Mouse (Mus musculus) splenic B cell, adult 2 months (primary cell): Measurements from ENCODE around the gene Ptprr.

ENCODE experiments used
- DNase-seq: peaks from one replicate; pipeline ENCODE4 v3.0.0-alpha.2; 2011; ENCODE audit warnings: low read depth, low spot score
- H3K27me3 ChIP-seq: 2 replicates; pipeline ENCODE4 v1.6.1; 2012; ENCODE audit warnings: mild to moderate bottlenecking, low read length, moderate library complexity, mixed read lengths; ENCODE audit not compliant: control insufficient read depth, poor library complexity, insufficient read depth, severe bottlenecking
- H3K36me3 ChIP-seq: 2 replicates; pipeline ENCODE4 v1.6.1; 2012; ENCODE audit warnings: mild to moderate bottlenecking, low read length, moderate library complexity, mixed read lengths; ENCODE audit not compliant: control insufficient read depth, poor library complexity, insufficient read depth, severe bottlenecking

Gene Ptprr

DNA sequence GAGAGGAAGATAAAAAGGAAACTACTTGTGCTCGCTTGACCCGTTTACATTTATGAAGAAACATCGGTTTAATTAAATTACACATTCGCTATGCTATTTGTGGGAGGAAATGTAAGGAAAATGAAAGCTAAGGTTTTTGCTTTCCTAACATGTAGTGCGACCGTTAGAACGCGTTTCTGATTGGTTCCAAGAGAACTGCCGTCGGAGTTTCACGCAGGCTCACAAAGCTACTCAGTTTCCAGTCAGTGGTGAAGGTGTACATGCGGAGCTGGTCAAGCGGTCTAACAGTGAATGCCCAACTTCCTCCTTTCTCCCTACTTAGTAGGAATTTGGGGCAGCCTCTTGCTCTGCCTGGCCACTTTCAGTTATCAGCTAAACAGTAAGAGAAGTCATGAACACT, 78.5 kb downstream of the Ptprr start:
- no peak for DNase-seq
- H3K36me3 ChIP-seq, result no peaks in the 10 kb centered on the region
- H3K27me3 ChIP-seq, result no peaks in the 10 kb centered on the region

DNA sequence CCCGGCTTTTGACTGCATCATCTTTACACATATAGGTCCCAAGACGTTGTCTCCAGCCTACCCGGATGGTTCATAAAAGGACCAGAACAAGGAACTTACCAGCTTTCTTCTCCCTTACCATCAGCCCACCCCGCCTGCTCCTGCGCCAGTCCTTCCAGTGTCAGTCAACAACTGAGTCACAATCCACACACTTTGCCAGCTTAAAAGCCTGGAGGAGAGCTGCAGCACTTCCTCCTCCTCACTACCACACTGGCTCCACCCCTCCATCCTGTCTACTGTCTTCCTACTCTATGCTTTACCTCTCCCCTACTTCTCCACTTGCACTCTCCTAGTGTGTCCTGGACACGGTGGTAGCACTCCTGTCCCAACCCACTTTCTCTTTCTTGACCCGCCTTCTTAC, 80.5 kb downstream of the Ptprr start:
- Histone ChIP-seq H3K27me3 (no peaks in the 10 kb centered on the region), H3K36me3 (no peaks in the 10 kb centered on the region)
- DNase-seq, result no peak

DNA sequence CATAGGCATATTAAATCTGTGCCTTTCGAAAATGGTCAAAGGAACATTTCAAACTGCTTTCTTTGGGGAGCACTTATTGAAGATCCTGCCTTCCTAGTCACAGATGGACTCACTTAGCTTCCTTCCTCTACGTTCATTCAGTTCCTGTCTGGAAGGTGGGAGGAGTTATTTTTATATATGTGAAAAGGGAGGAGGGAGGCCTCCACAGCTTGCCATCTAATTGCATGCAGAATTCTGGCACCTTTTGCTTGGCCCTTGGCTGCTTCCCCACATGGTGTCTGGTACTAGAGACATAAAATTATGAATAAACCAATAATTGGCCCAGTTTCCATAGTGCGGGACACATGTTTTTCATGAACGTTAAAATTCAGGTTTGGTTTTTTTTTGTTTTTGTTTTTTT, 90.2 kb downstream of the Ptprr start:
- Histone ChIP-seq H3K27me3 (0 out of 2 replicates have a peak, but pooled peaks cover 1% of the 10 kb centered on the region), H3K36me3 (no peaks in the 10 kb centered on the region)
- no peak for DNase-seq

DNA sequence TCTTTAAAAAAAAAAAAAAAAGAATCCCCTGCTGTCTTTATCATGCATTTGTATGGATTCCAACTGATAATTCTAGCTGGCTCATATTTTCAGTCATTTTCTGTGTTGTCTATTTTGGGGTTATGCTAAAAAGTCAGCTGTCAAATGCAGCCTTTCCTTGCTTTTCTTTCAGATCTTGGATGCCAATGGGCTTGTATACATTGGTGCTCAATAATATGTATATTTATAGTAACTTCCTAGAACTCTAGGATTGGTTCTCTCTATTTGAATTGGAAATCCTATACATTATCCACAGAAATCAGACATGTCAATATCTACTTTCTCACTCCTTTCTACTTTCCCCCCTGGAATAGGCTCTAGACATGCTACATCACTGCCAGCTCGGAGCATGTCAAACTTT, 90.7 kb downstream of the Ptprr start:
- H3K27me3 ChIP-seq, result 0 out of 2 replicates have a peak, but pooled peaks cover 1% of the 10 kb centered on the region

DNA sequence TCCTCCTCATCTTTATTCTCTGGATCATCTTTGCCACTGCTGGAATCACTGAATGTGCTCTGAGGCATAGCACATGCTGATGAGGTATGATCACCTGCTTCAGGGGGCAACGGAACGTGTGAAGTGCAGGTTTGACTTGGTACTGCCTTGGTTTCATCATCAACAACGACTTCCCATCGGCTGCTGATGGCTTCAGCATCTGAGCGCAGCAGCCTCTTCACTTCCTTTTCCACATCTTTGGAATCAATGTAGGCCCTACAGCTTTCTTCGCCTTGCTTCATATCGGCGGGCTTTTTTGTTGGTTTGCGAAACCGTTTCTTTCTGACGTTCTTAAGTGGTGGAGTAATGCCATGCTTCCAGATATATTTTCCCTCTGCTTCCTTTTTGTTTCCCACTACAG, 94.9 kb downstream of the Ptprr start:
- 0 out of 2 replicates have a peak, but pooled peaks cover 1% of the 10 kb centered on the region for H3K27me3 ChIP-seq
- no peaks in the 10 kb centered on the region for H3K36me3 ChIP-seq
- DNase-seq, result no peak

More for the DNA sequence above, 90.7 kb downstream of the Ptprr start:
- no peaks in the 10 kb centered on the region for H3K36me3 ChIP-seq
- no peak for DNase-seq

DNA sequence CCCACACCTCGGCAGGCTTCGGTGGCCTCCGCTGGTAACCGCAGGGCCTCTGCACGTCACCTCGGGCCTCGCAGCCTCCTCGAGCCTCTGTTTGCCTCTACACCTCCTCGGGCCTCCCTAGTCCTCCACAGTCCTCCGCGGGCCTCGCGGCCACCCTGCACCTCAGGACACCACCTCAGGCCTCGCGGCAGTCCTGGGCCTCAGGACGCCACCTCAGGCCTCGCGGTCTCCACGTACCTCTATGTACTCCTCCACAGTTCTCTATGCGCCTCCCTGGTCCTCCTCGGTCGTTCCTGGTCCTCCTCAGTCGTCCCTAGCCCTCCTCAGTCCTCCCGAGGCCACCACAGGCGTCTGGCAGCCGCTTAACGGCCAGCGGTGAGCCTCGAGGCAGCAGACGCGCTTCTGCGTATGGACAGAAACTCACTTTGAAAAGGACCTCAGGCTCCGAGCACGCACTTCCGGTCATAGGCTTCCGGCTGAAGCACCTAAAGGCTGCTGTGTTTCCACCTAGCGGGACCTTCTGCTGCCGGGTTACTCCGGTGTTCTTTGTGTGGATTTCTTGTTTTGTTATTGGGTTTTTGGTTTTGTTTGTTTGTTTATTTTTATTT, 96.0 kb downstream of the Ptprr start, which contains the start of gene 4933416C03Rik:
TSS of gene 4933416C03Rik (minus strand) at position 51 of the 608 bp plus-strand sequence.
- no peaks in the 10 kb centered on the region for H3K27me3 ChIP-seq
- no peaks in the 10 kb centered on the region for H3K36me3 ChIP-seq
- no peak for DNase-seq

DNA sequence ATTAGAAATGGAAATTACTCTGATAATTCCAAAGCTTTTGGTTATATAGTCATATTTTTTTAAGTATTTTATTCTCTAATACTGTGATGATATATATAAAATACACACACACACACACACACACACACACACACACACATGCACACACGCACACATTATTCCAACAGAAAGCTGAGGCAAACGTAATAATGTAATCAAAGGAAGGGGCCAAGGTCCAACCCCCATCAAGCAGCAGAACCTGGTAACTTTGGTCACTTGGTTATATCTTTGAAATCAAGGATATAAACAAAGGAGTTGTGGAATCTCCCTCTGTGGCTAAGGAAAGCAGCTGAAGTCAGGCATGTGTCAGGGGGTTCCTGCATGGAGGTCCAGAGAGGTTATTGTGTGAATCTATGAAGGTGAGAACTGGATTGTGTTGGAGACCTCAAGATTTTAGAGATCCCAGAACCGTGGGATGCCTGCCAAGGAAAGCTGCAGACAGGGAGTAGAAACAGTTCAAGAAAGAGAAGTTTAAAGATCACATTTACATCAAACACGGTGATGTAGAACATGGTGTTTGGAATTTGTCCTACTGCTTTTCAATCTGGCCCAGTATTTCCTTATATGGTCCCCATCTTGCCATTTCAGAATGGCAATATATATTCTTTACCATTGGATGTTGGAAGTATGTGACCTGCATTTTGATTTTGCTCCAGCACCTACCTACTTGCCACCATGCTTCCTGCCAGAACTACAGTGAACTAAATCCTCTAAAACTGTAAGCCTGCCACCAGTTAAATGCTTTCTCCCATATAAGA, 98.1 kb downstream of the Ptprr start:
- H3K36me3 ChIP-seq, result no peaks in the 10 kb centered on the region
- DNase-seq, result no peak
- H3K27me3 ChIP-seq, result no peaks in the 10 kb centered on the region

DNA sequence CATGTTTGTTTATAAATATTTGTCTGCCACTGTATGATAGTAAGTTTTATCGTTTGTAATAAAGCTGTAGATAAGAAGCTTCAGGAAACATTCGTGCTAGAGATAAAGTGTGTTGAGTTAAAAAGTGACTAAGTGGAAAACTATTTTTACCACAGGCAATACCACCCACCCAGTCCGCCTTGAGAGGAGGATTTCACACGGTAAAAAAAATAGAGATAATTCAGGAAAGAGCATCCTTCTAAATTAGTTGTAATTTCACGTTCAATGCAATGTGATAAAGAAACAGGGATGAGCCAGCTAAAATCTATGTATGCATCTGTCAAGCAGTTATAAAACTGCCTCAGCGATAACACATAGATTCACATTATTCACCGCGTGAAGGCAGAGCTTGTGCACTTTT, 99.0 kb downstream of the Ptprr start:
- Histone ChIP-seq H3K36me3 (no peaks in the 10 kb centered on the region), H3K27me3 (no peaks in the 10 kb centered on the region)
- no peak for DNase-seq

DNA sequence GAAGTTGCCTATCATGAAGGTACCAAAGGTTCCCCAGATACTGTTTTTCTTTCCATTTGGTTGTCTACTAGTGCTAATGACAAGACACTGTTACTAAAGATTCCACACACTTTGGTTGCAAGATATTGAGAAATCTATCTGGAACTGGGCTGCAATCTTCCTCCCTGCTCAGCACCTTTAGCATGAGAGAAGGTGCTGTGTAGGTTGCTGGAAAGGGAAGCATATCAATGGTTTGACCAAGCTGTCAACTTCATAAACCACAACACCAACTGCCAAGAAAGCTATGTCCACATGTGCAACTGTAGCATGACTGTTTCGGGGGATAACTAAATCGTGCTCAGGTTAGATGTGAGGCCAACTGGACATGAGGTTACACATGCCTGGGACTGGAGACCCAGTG, 103.5 kb downstream of the Ptprr start:
- Histone ChIP-seq H3K27me3 (no peaks in the 10 kb centered on the region), H3K36me3 (no peaks in the 10 kb centered on the region)
- no peak for DNase-seq

DNA sequence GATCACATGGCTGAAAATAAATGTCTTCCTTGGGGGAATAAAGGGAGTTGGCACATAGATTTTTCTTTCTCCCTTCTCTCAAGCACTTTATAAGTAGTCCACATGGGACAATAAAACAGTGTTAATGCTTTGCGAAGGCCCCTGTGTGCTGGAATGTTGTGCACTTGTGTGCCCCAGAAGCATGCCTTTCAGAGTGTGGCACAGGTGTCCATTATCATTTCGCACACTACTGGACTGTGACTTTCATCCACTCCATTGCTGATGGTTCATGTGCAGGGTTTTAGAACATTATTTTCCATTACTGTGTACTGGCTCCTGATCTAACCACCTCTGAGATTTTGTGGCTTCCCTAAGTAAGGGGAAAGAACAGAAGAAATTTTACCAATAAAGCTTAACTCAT, 105.8 kb downstream of the Ptprr start:
- no peak for DNase-seq
- H3K27me3 ChIP-seq, result no peaks in the 10 kb centered on the region

DNA sequence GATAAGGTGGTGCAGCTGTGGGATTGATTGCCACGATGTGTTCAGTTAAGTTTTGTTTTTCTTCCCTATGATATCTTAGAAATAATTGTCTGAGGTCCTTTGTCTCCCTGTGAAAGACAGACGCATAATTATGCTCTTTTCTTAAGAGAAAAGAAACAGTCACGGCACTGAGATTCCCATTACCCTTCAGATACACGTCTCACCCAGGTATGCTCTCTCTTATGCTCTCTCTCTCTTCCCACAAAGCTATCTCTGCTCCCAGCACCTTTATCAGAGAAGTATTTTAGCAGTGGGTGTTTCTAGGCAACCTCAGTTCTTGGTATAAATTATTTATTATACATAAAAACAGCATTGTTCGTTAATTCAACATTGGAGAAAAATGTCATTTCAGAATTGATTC, 107.4 kb downstream of the Ptprr start:
- Histone ChIP-seq H3K27me3 (no peaks in the 10 kb centered on the region), H3K36me3 (no peaks in the 10 kb centered on the region)
- no peak for DNase-seq

More for the DNA sequence above, 105.8 kb downstream of the Ptprr start:
- H3K36me3 ChIP-seq, result no peaks in the 10 kb centered on the region

DNA sequence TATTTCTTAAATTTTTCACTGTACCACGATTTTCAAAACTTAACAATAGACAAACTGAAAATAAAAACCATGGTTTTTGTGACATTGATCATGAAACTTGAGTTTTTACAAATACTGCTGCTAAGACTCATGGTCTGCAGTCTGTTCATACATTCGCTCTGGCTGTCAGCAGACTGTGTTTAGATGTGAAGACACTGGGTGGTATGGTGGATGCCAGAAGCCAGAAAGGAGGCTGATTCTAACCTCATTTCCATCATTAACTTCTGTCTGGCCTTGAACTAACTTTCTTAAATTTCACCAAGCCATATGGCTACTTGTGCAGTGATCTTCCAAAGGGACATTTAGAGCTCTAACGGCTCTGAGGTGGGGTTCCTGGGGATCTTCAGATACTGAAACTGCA, 112.4 kb downstream of the Ptprr start:
- H3K36me3 ChIP-seq, result no peaks in the 10 kb centered on the region
- H3K27me3 ChIP-seq, result no peaks in the 10 kb centered on the region
- no peak for DNase-seq

DNA sequence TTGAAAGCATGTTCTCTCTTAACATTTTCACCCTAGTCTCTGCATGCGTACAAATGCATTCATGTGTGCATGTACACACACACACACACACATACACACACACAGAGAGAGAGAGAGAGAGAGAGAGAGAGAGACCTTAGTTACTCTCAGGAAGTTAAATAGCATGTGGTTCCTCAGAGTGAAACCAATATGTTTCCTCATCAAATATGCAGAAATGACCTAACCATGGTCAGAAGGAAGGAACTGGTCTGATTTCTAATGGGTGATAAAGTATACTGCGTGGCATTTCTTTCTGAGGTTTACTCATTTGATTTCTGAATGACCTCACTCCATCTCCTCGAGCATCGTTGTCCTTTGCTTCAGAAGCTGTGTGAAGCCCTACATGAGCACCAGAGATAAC, 113.2 kb downstream of the Ptprr start:
- H3K36me3 ChIP-seq, result no peaks in the 10 kb centered on the region
- no peaks in the 10 kb centered on the region for H3K27me3 ChIP-seq
- no peak for DNase-seq

DNA sequence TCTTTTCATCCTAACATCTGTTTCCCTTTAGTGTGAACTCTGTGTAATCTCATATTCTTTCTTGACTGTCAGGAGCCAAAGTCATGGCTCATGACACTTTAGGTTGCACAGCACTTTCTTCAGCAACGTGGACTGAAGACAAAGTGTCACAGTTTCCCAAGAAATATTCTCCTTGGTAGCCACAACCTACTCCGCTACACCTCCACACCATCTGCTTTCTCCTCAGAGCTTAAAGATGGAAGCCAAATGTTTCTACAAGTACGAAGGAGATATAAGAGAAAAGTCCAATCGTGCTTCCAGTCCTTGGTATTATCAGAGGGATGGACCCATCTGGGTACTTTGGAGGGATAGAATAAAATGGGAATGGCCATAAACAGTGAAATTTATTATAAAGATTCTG, 114.2 kb downstream of the Ptprr start:
- Histone ChIP-seq H3K27me3 (no peaks in the 10 kb centered on the region), H3K36me3 (no peaks in the 10 kb centered on the region)
- DNase-seq, result no peak

DNA sequence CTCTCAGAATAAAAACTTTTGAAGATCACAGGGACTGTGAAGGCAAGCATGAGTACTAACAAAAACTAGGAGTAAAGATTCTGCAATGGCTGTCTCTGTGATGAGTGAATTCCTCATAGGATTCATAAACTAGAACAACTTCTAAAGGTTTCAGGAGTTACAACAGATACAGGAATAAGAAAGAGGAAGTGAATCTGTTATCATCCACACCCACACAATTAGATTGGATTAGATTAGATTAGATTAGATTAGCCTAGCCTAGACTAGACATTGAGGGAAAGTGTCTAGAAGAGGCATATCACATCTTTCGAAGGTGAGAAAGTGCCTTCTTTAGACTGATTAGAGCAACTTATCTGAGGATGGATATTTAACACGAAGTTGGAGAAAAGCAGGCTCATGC, 117.2 kb downstream of the Ptprr start:
- Histone ChIP-seq H3K36me3 (no peaks in the 10 kb centered on the region), H3K27me3 (no peaks in the 10 kb centered on the region)

More for the DNA sequence above, 117.2 kb downstream of the Ptprr start:
- DNase-seq, result no peak
